Mouse (Mus musculus): ENCODE measurements at regions not wholly inside any gene's neighbourhood (a gene's known extent, or its start where the extent isn't known, plus 50 kb on each side); places are given as distances from the start of the nearest gene placed in this dataset.

- no peaks in the 10 kb centered on the region for H3K27me3 ChIP-seq
- ChIA-PET POLR2A (interaction anchor here (0.5 to 1.4 kb wide), 2 partner anchors 12 to 273 kb away, joined by 3 read pairs; no protein-coding TSS in a partner anchor), CTCF (no interaction called here)
- TF ChIP-seq CTCF (IDR thresholded peaks at IDR 0.05), result no peak
- in situ Hi-C loops (cut with MboI; ENCODE audit: low pct_unique_long_range_greater_than_20kb), result loop anchor here (25.0 kb wide), 1 partner anchor 178 kb away; no protein-coding TSS in a partner anchor
- no peak for DNase-seq (ENCODE audit: low read depth, low spot score)
- ATAC-seq, result no peak
Measured at GRCm38 (mm10) chr14:61684473-61685230, 77.4 kb downstream of the Kcnrg start.

GRCm38 (mm10) chr14:61685231-61685800 lies 78.1 kb downstream of the Kcnrg start:
- no peaks in the 10 kb centered on the region for H3K27me3 ChIP-seq
- DNase-seq (ENCODE audit: low read depth, low spot score) (no peak), ATAC-seq (no peak)
- ChIA-PET CTCF (no interaction called here), POLR2A (interaction anchor here (0.7 to 1.4 kb wide), 3 partner anchors 12 to 257 kb away, joined by 3 to 4 read pairs (median 3); no protein-coding TSS in a partner anchor)
- no peak for TF ChIP-seq CTCF (IDR thresholded peaks at IDR 0.05)
- in situ Hi-C loops (cut with MboI; ENCODE audit: low pct_unique_long_range_greater_than_20kb), result loop anchor here (25.0 kb wide), 1 partner anchor 177 kb away; no protein-coding TSS in a partner anchor

GRCm38 (mm10) chr14:61686101-61686691 lies 78.9 kb downstream of the Kcnrg start:
- in situ Hi-C loops (cut with MboI; ENCODE audit: low pct_unique_long_range_greater_than_20kb), result loop anchor here (25.0 kb wide), 1 partner anchor 176 kb away; no protein-coding TSS in a partner anchor
- no peaks in the 10 kb centered on the region for H3K27me3 ChIP-seq
- ATAC-seq (no peak), DNase-seq (ENCODE audit: low read depth, low spot score) (no peak)
- no peak for TF ChIP-seq CTCF (IDR thresholded peaks at IDR 0.05)
- ChIA-PET CTCF (no interaction called here), POLR2A (no interaction called here)

GRCm38 (mm10) chr14:61686821-61687341 lies 79.6 kb downstream of the Kcnrg start:
- ChIA-PET CTCF (interaction anchor here (1.3 kb wide), 1 partner anchor 22 kb away, joined by 3 read pairs; no protein-coding TSS in a partner anchor), POLR2A (no interaction called here)
- ATAC-seq, result no peak
- TF ChIP-seq CTCF (IDR thresholded peaks at IDR 0.05), result no peak
- in situ Hi-C loops (cut with MboI; ENCODE audit: low pct_unique_long_range_greater_than_20kb), result loop anchor here (25.0 kb wide), 1 partner anchor 175 kb away; no protein-coding TSS in a partner anchor
- H3K27me3 ChIP-seq, result no peaks in the 10 kb centered on the region
- DNase-seq (ENCODE audit: low read depth, low spot score), result no peak

GRCm38 (mm10) chr14:61687346-61688012 lies 80.2 kb downstream of the Kcnrg start:
- POLR2A ChIA-PET, result interaction anchor here (0.6 kb wide), 1 partner anchor 204 kb away, joined by 3 read pairs; no protein-coding TSS in a partner anchor
- in situ Hi-C loops (cut with MboI; ENCODE audit: low pct_unique_long_range_greater_than_20kb), result loop anchor here (25.0 kb wide), 1 partner anchor 175 kb away; no protein-coding TSS in a partner anchor
- CTCF ChIA-PET, result interaction anchor here (0.7 to 1.3 kb wide), 2 partner anchors 12 to 22 kb away, joined by 3 read pairs; no protein-coding TSS in a partner anchor
- ATAC-seq, result no peak
- no peak for DNase-seq (ENCODE audit: low read depth, low spot score)
- H3K27me3 ChIP-seq, result no peaks in the 10 kb centered on the region
- no peak for TF ChIP-seq CTCF (IDR thresholded peaks at IDR 0.05)

GRCm38 (mm10) chr14:61688013-61688520 lies 80.8 kb downstream of the Kcnrg start:
- no peaks in the 10 kb centered on the region for H3K27me3 ChIP-seq
- ChIA-PET CTCF (interaction anchor here (0.7 to 1.3 kb wide), 3 partner anchors 12 to 28 kb away, joined by 3 read pairs; no protein-coding TSS in a partner anchor), POLR2A (interaction anchor here (0.6 to 0.8 kb wide), 2 partner anchors 204 to 278 kb away, joined by 3 to 4 read pairs; no protein-coding TSS in a partner anchor)
- no peak for TF ChIP-seq CTCF (IDR thresholded peaks at IDR 0.05)
- DNase-seq (ENCODE audit: low read depth, low spot score), result no peak
- no peak for ATAC-seq
- in situ Hi-C loops (cut with MboI; ENCODE audit: low pct_unique_long_range_greater_than_20kb), result loop anchor here (25.0 kb wide), 1 partner anchor 174 kb away; no protein-coding TSS in a partner anchor

GRCm38 (mm10) chr14:61688666-61689065 lies 81.4 kb downstream of the Kcnrg start:
- POLR2A ChIA-PET, result interaction anchor here (0.8 kb wide), 1 partner anchor 277 kb away, joined by 4 read pairs; no protein-coding TSS in a partner anchor
- CTCF ChIA-PET, result interaction anchor here (0.7 kb wide), 1 partner anchor 27 kb away, joined by 3 read pairs; no protein-coding TSS in a partner anchor
- no peak for TF ChIP-seq CTCF (IDR thresholded peaks at IDR 0.05)
- H3K27me3 ChIP-seq, result no peaks in the 10 kb centered on the region
- no peak for ATAC-seq
- in situ Hi-C loops (cut with MboI; ENCODE audit: low pct_unique_long_range_greater_than_20kb), result loop anchor here (25.0 kb wide), 1 partner anchor 174 kb away; no protein-coding TSS in a partner anchor
- no peak for DNase-seq (ENCODE audit: low read depth, low spot score)

- no peak for DNase-seq (ENCODE audit: low read depth, low spot score)
Measured at GRCm38 (mm10) chr14:61689281-61689680, 82.0 kb downstream of the Kcnrg start.

GRCm38 (mm10) chr14:61689776-61690175 lies 82.5 kb downstream of the Kcnrg start:
- CTCF ChIA-PET, result no interaction called here
- TF ChIP-seq CTCF (IDR thresholded peaks at IDR 0.05), result no peak
- ATAC-seq (no peak), DNase-seq (ENCODE audit: low read depth, low spot score) (no peak)
- H3K27me3 ChIP-seq, result no peaks in the 10 kb centered on the region
- POLR2A ChIA-PET, result no interaction called here
- in situ Hi-C loops (cut with MboI; ENCODE audit: low pct_unique_long_range_greater_than_20kb), result loop anchor here (25.0 kb wide), 1 partner anchor 173 kb away; no protein-coding TSS in a partner anchor

More at GRCm38 (mm10) chr14:61689281-61689680, 82.0 kb downstream of the Kcnrg start:
- TF ChIP-seq CTCF (IDR thresholded peaks at IDR 0.05), result no peak
- H3K27me3 ChIP-seq, result no peaks in the 10 kb centered on the region
- in situ Hi-C loops (cut with MboI; ENCODE audit: low pct_unique_long_range_greater_than_20kb), result loop anchor here (25.0 kb wide), 1 partner anchor 173 kb away; no protein-coding TSS in a partner anchor
- POLR2A ChIA-PET, result no interaction called here
- no peak for ATAC-seq
- CTCF ChIA-PET, result no interaction called here

Measured in Patski (cell line).